Mouse (Mus musculus): ENCODE measurements at regions not wholly inside any gene's neighbourhood (a gene's known extent, or its start where the extent isn't known, plus 50 kb on each side); places are given as distances from the start of the nearest gene placed in this dataset.

GRCm38 (mm10) chr8:125619336-125619906, 49.8 kb upstream of the Sipa1l2 start:
- H3K9ac ChIP-seq (replicated peaks) = no peak overlapping the region

More at GRCm38 (mm10) chr8:125619336-125619906, 49.8 kb upstream of the Sipa1l2 start:
- peaks cover 16% of the 10 kb centered on the region for H3K4me1 ChIP-seq (replicated peaks)
- H3K4me2 ChIP-seq (replicated peaks) = no peak overlapping the region
- no peak overlapping the region for H3K4me3 ChIP-seq (replicated peaks)
- no peaks in the 10 kb centered on the region for H3K36me3 ChIP-seq
- 0 out of 2 replicates have a peak overlapping the region, but pooled peaks have one; percentile 6 for H3K27ac ChIP-seq
- ATAC-seq = peak; percentile 50; the same call in 1 of the 2 replicates
- H3K9me3 ChIP-seq = no peaks in the 10 kb centered on the region
- H3K27me3 ChIP-seq = no peaks in the 10 kb centered on the region
- WGBS = 43% methylated on average over 12 of the region's 12 CpGs
